Mouse (Mus musculus) embryonic facial prominence, embryonic 11.5 days (tissue): ENCODE measurements around the gene Katnbl1. TPM values are rescaled to one million over a fixed set of nuclear protein-coding genes. Genes with fewer than 3 reads are reported as not detected.
A peak's percentile ranks its signal among the peaks of the same experiment; 100 is the strongest.

Experiments
- ATAC-seq: fragments of 200-750 bp; cut with Nextera tagmentation; replicated peaks from 2 replicates; pipeline ENCODE4 v1.8.0; 2017; ENCODE audit warnings: low read depth; ENCODE audit not compliant: insufficient number of reproducible peaks, low FRiP score, low TSS enrichment
- DNase-seq: peaks from one replicate; pipeline ENCODE4 v3.0.0-alpha.2; 2015; ENCODE audit warnings: low spot score
- H3K27ac ChIP-seq: fragments of 300-500 bp; sonication (generic); replicated peaks from 2 replicates; pipeline ENCODE4 v1.5.1; 2014; ENCODE audit warnings: mild to moderate bottlenecking, low read depth, low read length, control low read depth
- H3K27me3 ChIP-seq: fragments of 300-500 bp; sonication (generic); 2 replicates; pipeline ENCODE4 v1.6.1; 2014; ENCODE audit warnings: mild to moderate bottlenecking, low read length, moderate library complexity, mixed read lengths; ENCODE audit not compliant: control insufficient read depth, insufficient read depth
- H3K36me3 ChIP-seq: fragments of 300-500 bp; sonication (generic); replicated peaks from 2 replicates; pipeline ENCODE4 v1.6.1; 2014; ENCODE audit warnings: low read depth, mild to moderate bottlenecking, low read length, moderate library complexity, mixed read lengths; ENCODE audit not compliant: control insufficient read depth, insufficient read depth
- H3K4me1 ChIP-seq: fragments of 300-500 bp; sonication (generic); 2 replicates; pipeline ENCODE4 v1.6.1; 2014; ENCODE audit warnings: low read length, mixed read lengths; ENCODE audit not compliant: control insufficient read depth, insufficient read depth
- H3K4me2 ChIP-seq: fragments of 300-500 bp; sonication (generic); 2 replicates; pipeline ENCODE4 v1.6.1; 2014; ENCODE audit warnings: low read depth, mild to moderate bottlenecking, control low read depth, low read length, moderate library complexity
- H3K4me3 ChIP-seq: fragments of 300-500 bp; sonication (generic); 2 replicates; pipeline ENCODE4 v1.5.1; 2014; ENCODE audit warnings: low read depth, low read length, control low read depth
- H3K9ac ChIP-seq: fragments of 300-500 bp; sonication (generic); replicated peaks from 2 replicates; pipeline ENCODE4 v1.6.1; 2014; ENCODE audit warnings: mild to moderate bottlenecking, control low read depth, low read length
- H3K9me3 ChIP-seq: fragments of 300-500 bp; sonication (generic); replicated peaks from 2 replicates; pipeline ENCODE4 v1.6.1; 2016; ENCODE audit warnings: mild to moderate bottlenecking, low read length, inconsistent platforms, mixed read lengths; ENCODE audit not compliant: control insufficient read depth
- WGBS: fragments of 180-500 bp; shearing (Covaris S2); extraction: QIAGEN DNeasy Blood & Tissue Kit; methylation state at CpG from one replicate; pipeline ENCODE4 v1.1.7; 2014; 5-methylcytosine and 5-hydroxymethylcytosine counted together
- polyA plus RNA-seq: library from polyadenylated mRNA; unstranded; fragments of >200 nt; fragmentation: Nextera tagmentation; extraction: Ambion mirVana; gene quantifications from 2 replicates; pipeline ENCODE4 v1.2.1, GENCODE M21; 2014

Gene Katnbl1
- polyA plus RNA-seq, 1 experiment from 2014 or later, result 63.3 TPM

GRCm38 (mm10) chr2:112359611-112360010, 19.4 kb upstream of the Katnbl1 start:
- DNase-seq (no peak), ATAC-seq (no peak)
- Histone ChIP-seq H3K27ac (no peak overlapping the region), H3K4me3 (no peak overlapping the region), H3K4me2 (no peak overlapping the region), H3K9ac (no peak overlapping the region), H3K9me3 (no peaks in the 10 kb centered on the region), H3K4me1 (no peaks in the 10 kb centered on the region), H3K36me3 (peaks cover 8% of the 10 kb centered on the region), H3K27me3 (no peaks in the 10 kb centered on the region)
- 81% methylated on average over 2 of the region's 2 CpGs for WGBS

- Histone ChIP-seq H3K9me3 (no peaks in the 10 kb centered on the region), H3K36me3 (peaks cover 8% of the 10 kb centered on the region), H3K4me1 (no peaks in the 10 kb centered on the region), H3K4me2 (no peak overlapping the region), H3K27me3 (no peaks in the 10 kb centered on the region), H3K27ac (no peak overlapping the region), H3K9ac (no peak overlapping the region), H3K4me3 (no peak overlapping the region)
- WGBS, result 90% methylated on average over 12 of the region's 12 CpGs
- no peak for DNase-seq
- 0 out of 2 replicates have a peak, but pooled peaks have one; percentile 29 for ATAC-seq
Observed at GRCm38 (mm10) chr2:112360012-112360780, 18.8 kb upstream of the Katnbl1 start.

GRCm38 (mm10) chr2:112360781-112361169, 18.2 kb upstream of the Katnbl1 start:
- ATAC-seq, result no peak
- Histone ChIP-seq H3K4me2 (no peak overlapping the region), H3K9me3 (no peaks in the 10 kb centered on the region), H3K27me3 (no peaks in the 10 kb centered on the region), H3K27ac (no peak overlapping the region), H3K9ac (no peak overlapping the region), H3K36me3 (peaks cover 8% of the 10 kb centered on the region), H3K4me1 (no peaks in the 10 kb centered on the region), H3K4me3 (no peak overlapping the region)
- WGBS, result 88% methylated on average over 2 of the region's 2 CpGs
- no peak for DNase-seq

- no peaks in the 10 kb centered on the region for H3K9me3 ChIP-seq
- no peak overlapping the region; the same call in 1 of the 2 replicates for H3K27ac ChIP-seq
- H3K4me2 ChIP-seq, result peak overlapping the region; percentile 67
- H3K27me3 ChIP-seq, result no peaks in the 10 kb centered on the region
- no peaks in the 10 kb centered on the region for H3K4me1 ChIP-seq
- ATAC-seq (peak; percentile 61), DNase-seq (peak; percentile 6)
- peaks cover 3% of the 10 kb centered on the region for H3K36me3 ChIP-seq
- peak overlapping the region; percentile 85 for H3K9ac ChIP-seq
- 15% methylated on average over 15 of the region's 15 CpGs for WGBS
- H3K4me3 ChIP-seq, result peak overlapping the region; percentile 83
Observed at GRCm38 (mm10) chr2:112367222-112367621, 11.8 kb upstream of the Katnbl1 start.

GRCm38 (mm10) chr2:112367726-112368673, 11.0 kb upstream of the Katnbl1 start, which contains the start of gene Emc4:
Emc4 (minus strand) TSS chr2:112368027.
- WGBS, result 1% methylated on average over 46 of the region's 46 CpGs
- no peaks in the 10 kb centered on the region for H3K4me1 ChIP-seq
- peak; percentile 79 for ATAC-seq
- H3K4me2 ChIP-seq, result peak within 1 kb of the TSS; percentile 67
- H3K27me3 ChIP-seq, result no peaks in the 10 kb centered on the region
- H3K4me3 ChIP-seq, result peak within 1 kb of the TSS; percentile 83
- DNase-seq, result peak; percentile 96
- peak within 1 kb of the TSS; percentile 85 for H3K9ac ChIP-seq
- H3K27ac ChIP-seq, result peak within 1 kb of the TSS; percentile 57
- no peaks in the 10 kb centered on the region for H3K9me3 ChIP-seq
- H3K36me3 ChIP-seq, result peaks cover 3% of the 10 kb centered on the region

GRCm38 (mm10) chr2:112369941-112370340, 9.1 kb upstream of the Katnbl1 start:
- WGBS, result 81% methylated on average over 5 of the region's 5 CpGs
- Histone ChIP-seq H3K36me3 (no peaks in the 10 kb centered on the region), H3K4me1 (no peaks in the 10 kb centered on the region), H3K27me3 (no peaks in the 10 kb centered on the region), H3K4me3 (no peak overlapping the region), H3K9ac (no peak overlapping the region), H3K27ac (no peak overlapping the region), H3K4me2 (no peak overlapping the region), H3K9me3 (no peaks in the 10 kb centered on the region)
- ATAC-seq, result no peak
- DNase-seq, result no peak

- Histone ChIP-seq H3K9me3 (no peaks in the 10 kb centered on the region), H3K4me3 (no peak overlapping the region), H3K27ac (no peak overlapping the region), H3K4me2 (no peak overlapping the region), H3K4me1 (no peaks in the 10 kb centered on the region), H3K27me3 (no peaks in the 10 kb centered on the region), H3K36me3 (no peaks in the 10 kb centered on the region), H3K9ac (no peak overlapping the region)
- WGBS, result 61% methylated on average over 4 of the region's 4 CpGs
- ATAC-seq, result no peak
- DNase-seq, result no peak
Observed at GRCm38 (mm10) chr2:112373141-112373540, 5.9 kb upstream of the Katnbl1 start.
